Mouse (Mus musculus) cerebellum, postnatal 14 days (tissue): Measurements from ENCODE around the gene Olfr1491.

Experiments
- DNase-seq, 2 experiments: peaks; one replicate each; pipeline ENCODE4 v3.0.0; 2021; ENCODE audit warnings: mixed read lengths in 2 of 2

The Olfr1491 gene

GRCm38 (mm10) chr19:13696968-13697367 lies at the start of gene Olfr1491:
TSS of gene Olfr1491 (plus strand) at chr19:13697268.
- DNase-seq, result no peak

DNA sequence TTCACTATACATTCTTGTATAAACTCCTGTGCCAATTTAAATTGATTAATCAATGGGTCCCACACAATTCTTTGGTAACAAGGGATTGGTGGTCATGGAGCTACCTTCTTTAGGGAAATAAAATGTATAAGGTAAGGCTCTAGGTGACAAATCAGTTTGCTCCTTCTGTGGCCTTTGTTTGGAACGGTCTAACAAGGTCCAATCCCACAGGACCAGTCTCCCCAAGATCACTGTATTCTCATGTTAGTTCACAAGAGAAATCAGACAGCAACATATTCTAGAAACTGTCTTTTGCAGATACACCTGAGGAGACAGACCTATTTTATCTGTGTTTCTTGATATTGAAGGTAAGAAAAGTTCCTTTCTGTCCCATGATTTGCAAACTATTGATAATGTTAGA lies 46.3 kb upstream of the Olfr1491 start, which contains the start of gene Olfr1490:
Gene Olfr1490 (plus strand): TSS at position 301 of the 400 bp plus-strand sequence.
- DNase-seq, result no peak

DNA sequence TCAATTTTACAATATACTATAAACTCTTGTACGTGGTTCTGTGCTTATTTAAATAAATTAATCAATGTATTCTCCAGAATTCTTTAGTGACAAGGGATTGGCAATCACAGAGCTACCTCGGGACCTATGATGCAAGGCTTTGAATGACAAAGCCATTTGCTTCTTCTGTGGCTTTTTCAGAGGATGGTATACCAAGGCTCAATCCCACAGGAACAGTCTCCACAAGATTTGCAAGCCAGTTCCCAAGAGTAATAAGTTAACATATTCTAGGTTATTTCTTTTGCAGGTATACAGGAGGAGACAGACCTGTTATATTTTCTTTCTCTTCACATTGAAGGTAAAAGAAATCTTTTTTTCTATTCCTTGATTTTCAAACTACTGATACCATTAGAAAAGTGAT lies 25.9 kb downstream of the Olfr1491 start, which contains the start of gene Olfr1493-ps1:
Gene Olfr1493-ps1 (plus strand): TSS at position 301 of the 400 bp plus-strand sequence.
- DNase-seq, result no peak

- DNase-seq, result no peak
Observed at GRCm38 (mm10) chr19:13739428-13739827, 42.4 kb downstream of the Olfr1491 start, which contains the start of gene Olfr1494. TSS of gene Olfr1494 (plus strand) at chr19:13739728.

DNA sequence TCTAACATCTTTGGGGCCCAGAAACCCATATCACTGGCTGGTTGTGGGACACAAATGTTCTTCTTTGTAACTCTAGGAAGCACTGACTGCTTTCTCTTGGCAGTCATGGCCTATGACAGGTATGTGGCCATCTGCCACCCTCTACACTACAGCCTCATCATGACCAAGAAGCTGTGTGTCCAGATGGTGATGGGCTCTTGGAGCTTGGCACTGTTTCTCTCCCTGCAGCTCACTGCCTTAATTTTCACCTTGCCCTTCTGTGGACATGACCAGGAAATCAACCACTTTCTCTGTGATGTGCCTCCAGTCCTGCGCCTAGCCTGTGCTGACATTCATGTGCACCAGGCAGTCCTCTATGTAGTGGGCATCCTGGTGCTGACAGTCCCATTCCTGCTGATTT lies 52.3 kb downstream of the Olfr1491 start:
- DNase-seq, result peak; percentile 60 to 66
